Mouse (Mus musculus) midbrain, embryonic 11.5 days (tissue): ENCODE results near the gene Olfr1450. TPM values are rescaled to one million over a fixed set of nuclear protein-coding genes. Genes with fewer than 3 reads are reported as not detected.
"Not testable (repeated sequence)": the region's sequence is repeated elsewhere in the genome, so short reads cannot be mapped to it uniquely, and the experiment has no call there.

Source experiments
- ATAC-seq: fragments of 200-750 bp; cut with Nextera tagmentation; 2 replicates; pipeline ENCODE4 v1.8.0; 2017; ENCODE audit warnings: moderate TSS enrichment, moderate library complexity; ENCODE audit not compliant: low FRiP score
- DNase-seq: peaks from one replicate; pipeline ENCODE4 v3.0.0; 2015; ENCODE audit warnings: low spot score; ENCODE audit errors: missing footprints
- H3K27ac ChIP-seq: fragments of 300-500 bp; sonication (generic); 2 replicates; pipeline ENCODE4 v1.5.1; 2014; ENCODE audit warnings: low read depth, low read length
- H3K27me3 ChIP-seq: fragments of 300-500 bp; sonication (generic); 2 replicates; pipeline ENCODE4 v1.6.1; 2014; ENCODE audit warnings: mild to moderate bottlenecking, low read length, moderate library complexity, mixed read lengths; ENCODE audit not compliant: control insufficient read depth, insufficient read depth
- H3K36me3 ChIP-seq: fragments of 300-500 bp; sonication (generic); 2 replicates; pipeline ENCODE4 v1.6.1; 2014; ENCODE audit warnings: mild to moderate bottlenecking, low read length, moderate library complexity, mixed read lengths; ENCODE audit not compliant: control insufficient read depth, insufficient read depth
- H3K4me1 ChIP-seq: fragments of 300-500 bp; sonication (generic); 2 replicates; pipeline ENCODE4 v1.6.1; 2014; ENCODE audit warnings: low read length; ENCODE audit not compliant: control insufficient read depth, insufficient read depth
- H3K4me2 ChIP-seq: fragments of 300-500 bp; sonication (generic); 2 replicates; pipeline ENCODE4 v1.6.1; 2014; ENCODE audit warnings: mild to moderate bottlenecking, moderate library complexity
- H3K4me3 ChIP-seq: fragments of 300-500 bp; sonication (generic); 2 replicates; pipeline ENCODE4 v1.5.1; 2014; ENCODE audit warnings: low read depth, low read length
- H3K9ac ChIP-seq: fragments of 300-500 bp; sonication (generic); 2 replicates; pipeline ENCODE4 v1.6.1; 2014; ENCODE audit warnings: low read length
- H3K9me3 ChIP-seq: fragments of 300-500 bp; sonication (generic); 2 replicates; pipeline ENCODE4 v1.6.1; 2016; ENCODE audit warnings: low read length; ENCODE audit not compliant: control insufficient read depth
- WGBS: fragments of 180-500 bp; shearing (Covaris S2); extraction: QIAGEN DNeasy Blood & Tissue Kit; methylation state at CpG from one replicate; pipeline ENCODE4 v1.1.7; 2014; 5-methylcytosine and 5-hydroxymethylcytosine counted together
- polyA plus RNA-seq: library from polyadenylated mRNA; unstranded; fragments of >200 nt; fragmentation: Nextera tagmentation; extraction: Ambion mirVana; gene quantifications from 2 replicates; pipeline ENCODE4 v1.2.1, GENCODE M21; 2014

Gene Olfr1450
- polyA plus RNA-seq: not detected in 2 replicates

DNA sequence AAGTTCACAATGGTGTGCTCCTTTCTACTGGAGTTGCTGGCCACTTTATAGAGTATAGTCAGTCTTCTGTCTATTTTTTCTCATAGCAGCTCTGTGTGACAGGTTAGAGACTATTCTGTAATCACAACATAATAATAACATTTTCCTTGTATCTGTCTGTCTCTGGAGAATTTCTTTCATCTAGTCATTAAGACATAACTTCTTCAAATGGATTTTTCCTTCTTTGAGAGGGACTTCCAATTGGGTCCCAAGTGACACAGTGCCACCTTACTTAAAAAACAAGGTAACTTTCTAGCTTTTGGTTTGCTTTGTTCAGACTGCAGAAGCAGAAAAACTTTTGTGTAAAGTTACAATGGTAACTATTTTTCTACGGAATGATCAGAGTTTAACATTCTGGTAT lies at the start of gene Olfr1450:
TSS of gene Olfr1450 (plus strand) at position 301 of the 400 bp plus-strand sequence.
- DNase-seq: no peak
- Histone ChIP-seq H3K4me3 (no peak within 1 kb of the TSS), H3K4me1 (no peaks in the 10 kb centered on the region), H3K27ac (no peak within 1 kb of the TSS), H3K9ac (no peak within 1 kb of the TSS), H3K27me3 (no peaks in the 10 kb centered on the region), H3K9me3 (no peaks in the 10 kb centered on the region), H3K4me2 (no peak within 1 kb of the TSS), H3K36me3 (no peaks in the 10 kb centered on the region)
- ATAC-seq: no peak
- 90% methylated on average over 1 of the region's 1 CpGs for WGBS

DNA sequence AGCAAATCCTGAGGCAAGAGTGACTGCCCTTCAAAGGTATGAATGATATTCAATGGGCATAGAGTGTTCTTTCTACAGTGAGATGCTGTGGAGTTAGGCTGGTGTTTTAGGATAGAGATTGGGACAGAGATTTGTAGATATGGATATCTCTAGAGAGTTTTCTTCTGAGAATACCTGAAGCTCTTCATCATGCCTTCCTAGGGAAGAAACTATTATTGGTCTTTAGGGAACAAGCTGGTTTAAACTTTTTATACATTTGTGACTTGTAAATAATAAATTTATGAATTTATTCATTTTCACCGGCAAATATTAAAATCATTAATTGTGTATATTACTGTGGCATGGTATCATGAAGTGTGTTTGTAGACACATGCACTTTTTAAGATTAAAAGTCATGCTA lies 46.4 kb upstream of the Olfr1450 start, which contains the start of gene Olfr1447:
TSS of gene Olfr1447 (minus strand) at position 101 of the 400 bp plus-strand sequence.
- no peak for ATAC-seq
- H3K4me1 ChIP-seq: no peaks in the 10 kb centered on the region
- H3K27ac ChIP-seq: no peak within 1 kb of the TSS
- DNase-seq: no peak
- no peak within 1 kb of the TSS for H3K4me2 ChIP-seq
- no peaks in the 10 kb centered on the region for H3K27me3 ChIP-seq
- H3K9me3 ChIP-seq: no peaks in the 10 kb centered on the region
- H3K4me3 ChIP-seq: no peak within 1 kb of the TSS
- H3K36me3 ChIP-seq: no peaks in the 10 kb centered on the region
- WGBS: 89% methylated on average over 1 of the region's 1 CpGs
- no peak within 1 kb of the TSS for H3K9ac ChIP-seq

DNA sequence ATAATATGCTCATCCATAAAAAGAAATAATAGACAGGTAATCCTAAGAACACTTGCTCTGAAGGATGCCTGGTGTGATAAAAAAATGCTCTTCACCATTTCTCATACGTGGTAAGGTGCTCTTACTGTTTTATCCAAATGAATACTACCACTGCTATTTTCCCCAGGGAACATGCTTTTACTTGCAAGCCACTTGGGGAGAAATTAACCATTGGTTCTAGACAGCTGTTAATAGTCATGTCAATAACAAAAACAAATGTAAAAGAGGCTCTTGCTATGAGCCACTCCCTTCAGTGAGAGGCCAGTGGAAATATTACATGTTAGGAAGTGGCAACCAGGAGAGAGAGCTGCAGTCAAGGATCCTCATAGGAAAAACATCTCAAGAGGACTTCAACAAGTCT lies 25.7 kb upstream of the Olfr1450 start, which contains the start of gene Olfr1448:
TSS of gene Olfr1448 (minus strand) at position 101 of the 400 bp plus-strand sequence.
- ATAC-seq (no peak), DNase-seq (no peak)
- no peak within 1 kb of the TSS for H3K4me3 ChIP-seq
- H3K4me1 ChIP-seq: no peaks in the 10 kb centered on the region
- H3K9ac ChIP-seq: no peak within 1 kb of the TSS
- no peak within 1 kb of the TSS for H3K4me2 ChIP-seq
- H3K27ac ChIP-seq: no peak within 1 kb of the TSS
- no peaks in the 10 kb centered on the region for H3K27me3 ChIP-seq
- H3K36me3 ChIP-seq: no peaks in the 10 kb centered on the region
- no peaks in the 10 kb centered on the region; the same call in 1 of the 2 replicates for H3K9me3 ChIP-seq
- WGBS: 71% methylated on average over 1 of the region's 1 CpGs

DNA sequence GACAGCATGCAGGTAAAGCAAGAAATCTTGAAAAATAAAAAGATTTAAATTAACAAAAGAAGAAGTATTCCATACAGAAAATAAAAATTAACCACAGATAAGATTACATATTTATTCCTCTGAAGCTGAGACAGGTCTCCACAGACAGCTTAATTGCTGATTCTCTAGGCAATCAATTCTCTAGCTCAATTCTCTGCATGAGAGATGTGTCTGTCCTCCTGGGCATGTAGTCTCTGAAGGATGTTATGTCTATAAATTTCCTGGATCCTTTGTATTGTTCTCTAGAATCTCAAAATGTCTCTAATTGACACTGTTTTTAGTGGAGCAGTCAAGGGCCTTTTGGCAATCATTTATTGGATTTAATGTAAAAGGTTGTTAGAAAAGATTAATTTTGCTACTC lies 19.5 kb upstream of the Olfr1450 start, which contains the start of gene Olfr1449:
TSS of gene Olfr1449 (plus strand) at position 301 of the 400 bp plus-strand sequence.
- Histone ChIP-seq H3K27me3 (no peaks in the 10 kb centered on the region), H3K4me1 (no peaks in the 10 kb centered on the region), H3K4me2 (no peak within 1 kb of the TSS), H3K9me3 (no peaks in the 10 kb centered on the region), H3K9ac (no peak within 1 kb of the TSS), H3K36me3 (no peaks in the 10 kb centered on the region), H3K4me3 (no peak within 1 kb of the TSS), H3K27ac (no peak within 1 kb of the TSS)
- DNase-seq: no peak
- no peak for ATAC-seq

DNA sequence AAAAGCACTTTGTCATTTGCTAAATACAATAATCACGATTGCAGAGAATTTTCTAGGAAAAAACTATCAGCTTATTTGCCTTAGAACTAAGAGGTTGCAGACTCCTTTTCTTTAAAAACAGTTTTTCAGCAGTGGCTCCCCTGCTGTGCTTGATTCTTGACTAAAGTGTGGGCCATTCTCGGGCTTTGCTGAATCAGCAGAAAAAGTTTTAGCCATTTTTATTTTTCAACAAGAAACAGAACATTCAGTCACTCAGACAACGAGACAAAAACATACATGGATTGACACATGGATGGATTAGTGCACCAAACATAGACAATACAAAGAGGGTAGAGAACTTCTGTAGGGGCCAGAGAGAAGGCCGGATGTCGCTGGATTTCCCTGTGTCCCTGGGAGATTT lies 20.0 kb downstream of the Olfr1450 start:
- not testable (repeated sequence) for H3K27ac ChIP-seq, H3K27me3 ChIP-seq, DNase-seq, ATAC-seq, H3K4me2 ChIP-seq, H3K4me3 ChIP-seq, H3K9me3 ChIP-seq, H3K9ac ChIP-seq, H3K36me3 ChIP-seq, H3K4me1 ChIP-seq
- WGBS: 82% methylated on average over 5 of the region's 5 CpGs

DNA sequence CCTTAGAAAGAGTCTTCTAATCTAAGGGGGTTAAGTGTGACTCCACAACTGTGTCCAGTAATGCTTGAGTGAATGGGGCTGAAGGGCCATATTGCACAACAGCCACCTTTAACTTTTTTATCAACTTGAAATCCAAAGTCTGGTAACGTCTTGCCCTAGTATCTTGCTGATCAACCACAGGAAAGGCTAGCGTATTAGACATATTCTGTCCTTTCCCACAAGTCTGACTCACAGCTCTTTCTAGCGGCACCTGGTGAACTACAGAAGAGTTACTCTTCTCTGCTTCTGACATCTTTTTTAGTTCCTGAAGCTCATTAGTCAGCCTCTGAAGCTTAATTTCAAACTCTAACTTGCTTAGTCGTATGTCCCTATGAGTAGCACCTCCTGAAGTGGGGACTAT lies 42.3 kb downstream of the Olfr1450 start:
- not testable (repeated sequence) for ATAC-seq, H3K4me2 ChIP-seq

DNA sequence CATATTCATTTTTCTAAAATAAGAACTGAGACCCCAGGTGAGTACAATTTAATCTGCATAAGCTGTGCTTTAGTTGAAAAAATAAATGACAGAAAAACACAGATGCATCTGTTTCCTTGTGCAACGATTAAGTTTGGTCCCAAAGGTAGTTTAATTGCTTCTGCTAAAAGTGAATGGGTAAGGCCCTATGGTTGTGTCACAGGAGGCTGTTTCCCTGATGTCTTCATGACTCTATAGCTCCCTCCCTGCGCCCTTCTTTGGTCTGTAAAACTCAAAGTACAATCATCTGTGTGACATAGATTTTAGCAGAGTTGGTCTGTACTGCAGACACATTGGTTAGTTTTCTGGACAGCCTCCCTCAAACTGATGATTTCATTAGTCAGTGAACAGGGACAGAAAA lies 44.7 kb downstream of the Olfr1450 start, which contains the start of gene Olfr1451:
TSS of gene Olfr1451 (plus strand) at position 301 of the 400 bp plus-strand sequence.
- H3K4me1 ChIP-seq: no peaks in the 10 kb centered on the region
- WGBS: 81% methylated on average over 2 of the region's 2 CpGs
- peaks cover 8% of the 10 kb centered on the region; the same call in 1 of the 2 replicates for H3K9me3 ChIP-seq
- no peak within 1 kb of the TSS for H3K27ac ChIP-seq
- H3K4me3 ChIP-seq: no peak within 1 kb of the TSS
- H3K36me3 ChIP-seq: no peaks in the 10 kb centered on the region
- H3K9ac ChIP-seq: no peak within 1 kb of the TSS
- H3K4me2 ChIP-seq: no peak within 1 kb of the TSS
- H3K27me3 ChIP-seq: no peaks in the 10 kb centered on the region
- ATAC-seq (no peak), DNase-seq (no peak)

More for the DNA sequence above, 42.3 kb downstream of the Olfr1450 start:
- not testable (repeated sequence) for H3K9ac ChIP-seq, H3K4me1 ChIP-seq, H3K4me3 ChIP-seq, H3K36me3 ChIP-seq, H3K27me3 ChIP-seq, H3K27ac ChIP-seq, DNase-seq, H3K9me3 ChIP-seq
- WGBS: 89% methylated on average over 4 of the region's 4 CpGs

Other genes starting within 250 kb of the Olfr1450 start
- 0.36 and 0.91 TPM in 2 replicates for gene Cntf, start 184.6 kb upstream of the Olfr1450 start, polyA plus RNA-seq
- 13.1 and 13.2 TPM in 2 replicates for gene Zfp91, start 154.1 kb upstream of the Olfr1450 start, polyA plus RNA-seq
- 0.92 and 1.2 TPM in 2 replicates for gene Lpxn, start 154.1 kb upstream of the Olfr1450 start, polyA plus RNA-seq
- gene Gm5244, start 103.6 kb upstream of the Olfr1450 start, polyA plus RNA-seq: not detected in 2 replicates
- not detected in 2 replicates for gene Olfr1444, start 93.0 kb upstream of the Olfr1450 start, polyA plus RNA-seq
- gene Olfr1445, start 66.4 kb upstream of the Olfr1450 start, polyA plus RNA-seq: not detected in 2 replicates
- not detected in 2 replicates for gene Olfr1446, start 56.7 kb upstream of the Olfr1450 start, polyA plus RNA-seq
- not detected in 2 replicates for gene Olfr1447, start 46.5 kb upstream of the Olfr1450 start, polyA plus RNA-seq
- gene Olfr1448, start 25.8 kb upstream of the Olfr1450 start, polyA plus RNA-seq: not detected in 2 replicates
- gene Olfr1449, start 19.4 kb upstream of the Olfr1450 start, polyA plus RNA-seq: not detected in 2 replicates
- not detected in 2 replicates for gene Olfr1451, start 44.8 kb downstream of the Olfr1450 start, polyA plus RNA-seq
- gene Olfr1453, start 78.1 kb downstream of the Olfr1450 start, polyA plus RNA-seq: not detected in 2 replicates
- not detected in 2 replicates for gene Olfr1454, start 110.4 kb downstream of the Olfr1450 start, polyA plus RNA-seq
- not detected in 2 replicates for gene Olfr1457, start 147.6 kb downstream of the Olfr1450 start, polyA plus RNA-seq
- gene Olfr1458, start 156.5 kb downstream of the Olfr1450 start, polyA plus RNA-seq: not detected in 2 replicates
- not detected in 2 replicates for gene Olfr1459, start 199.3 kb downstream of the Olfr1450 start, polyA plus RNA-seq
- gene Olfr1461, start 212.7 kb downstream of the Olfr1450 start, polyA plus RNA-seq: not detected in 2 replicates
- not detected in 2 replicates for gene Olfr1462, start 235.5 kb downstream of the Olfr1450 start, polyA plus RNA-seq